Mouse (Mus musculus) MEL (cell line): Measurements from ENCODE around the gene Pnpo. TPM values are rescaled to one million over a fixed set of nuclear protein-coding genes. Genes with fewer than 3 reads are reported as not detected.

ENCODE experiments used
- DNase-seq: peaks from one replicate; pipeline ENCODE4 v3.0.0; 2011; ENCODE audit warnings: low read depth, low spot score
- H3K27ac ChIP-seq: 2 replicates; pipeline ENCODE4 v1.5.1; 2012; ENCODE audit warnings: low read depth, mild to moderate bottlenecking, control low read depth, low read length, moderate library complexity; ENCODE audit not compliant: control insufficient read depth
- H3K27me3 ChIP-seq, 2 experiments: fragments of 150-350 bp in 1 of 2; sonication (generic) in 1 of 2; 2 replicates each; pipeline ENCODE4 v1.6.1; 2012; ENCODE audit warnings: low read length in 2 of 2, mild to moderate bottlenecking in 2 of 2, improper control_type of control experiment in 1 of 2, moderate library complexity in 1 of 2; ENCODE audit not compliant: insufficient read depth in 2 of 2, control insufficient read depth in 1 of 2
- H3K36me3 ChIP-seq, 2 experiments: 2 replicates each; pipeline ENCODE4 v1.6.1; 2012 to 2014; ENCODE audit warnings: low read length in 2 of 2, improper control_type of control experiment in 1 of 2, inconsistent platforms in 1 of 2, mild to moderate bottlenecking in 1 of 2; ENCODE audit not compliant: insufficient read depth in 2 of 2, control insufficient read depth in 1 of 2
- H3K4me1 ChIP-seq, 2 experiments: fragments of 150-350 bp in 1 of 2; sonication (generic) in 1 of 2; 2 replicates each; pipeline ENCODE4 v1.6.1; 2012; ENCODE audit warnings: low read length in 2 of 2, improper control_type of control experiment in 1 of 2, mild to moderate bottlenecking in 1 of 2; ENCODE audit not compliant: insufficient read depth in 2 of 2, control insufficient read depth in 1 of 2
- H3K4me3 ChIP-seq, 2 experiments: fragments of 150-350 bp in 1 of 2; sonication (generic) in 1 of 2; 2 replicates each; pipeline ENCODE4 v1.5.1; 2012; ENCODE audit warnings: low read depth in 2 of 2, low read length in 2 of 2, mild to moderate bottlenecking in 2 of 2, moderate library complexity in 2 of 2, control low read depth in 1 of 2, improper control_type of control experiment in 1 of 2; ENCODE audit not compliant: control insufficient read depth in 1 of 2, insufficient read depth in 1 of 2
- H3K79me2 ChIP-seq: 2 replicates; pipeline ENCODE4 v1.6.1; 2012; ENCODE audit warnings: mild to moderate bottlenecking, low read length, moderate library complexity; ENCODE audit not compliant: control insufficient read depth, poor library complexity, insufficient read depth
- H3K9ac ChIP-seq: 2 replicates; pipeline ENCODE4 v1.6.1; 2012; ENCODE audit warnings: low read depth, mild to moderate bottlenecking, control low read depth, low read length, moderate library complexity; ENCODE audit not compliant: control insufficient read depth, poor library complexity, severe bottlenecking
- H3K9me3 ChIP-seq: fragments of 150-350 bp; sonication (generic); replicated peaks from 2 replicates; pipeline ENCODE4 v1.6.1; 2012; ENCODE audit warnings: mild to moderate bottlenecking, low read length, improper control_type of control experiment, moderate library complexity; ENCODE audit not compliant: insufficient read depth
- CTCF ChIP-seq, 3 experiments: IDR thresholded peaks in 2 of 3; conservative IDR thresholded peaks in 1 of 3; 2 replicates each; pipeline ENCODE4 v1.5.1; 2011 to 2012; ENCODE audit warnings: low read length in 3 of 3, low read depth in 2 of 3, mild to moderate bottlenecking in 2 of 3, improper control_type of control experiment in 1 of 3, inconsistent platforms in 1 of 3, mixed read lengths in 1 of 3, moderate library complexity in 1 of 3; ENCODE audit not compliant: control insufficient read depth in 1 of 3, insufficient read depth in 1 of 3, poor library complexity in 1 of 3, severe bottlenecking in 1 of 3
- E2F4 ChIP-seq: IDR thresholded peaks from 2 replicates; pipeline ENCODE4 v1.6.1; 2011; ENCODE audit warnings: low read depth, low read length, improper control_type of control experiment, borderline replicate concordance
- EP300 ChIP-seq, 2 experiments: IDR thresholded peaks; 2 replicates each; pipeline ENCODE4 v1.6.1; 2011; ENCODE audit warnings: improper control_type of control experiment in 2 of 2, low read length in 2 of 2, low read depth in 1 of 2, mild to moderate bottlenecking in 1 of 2
- ETS1 ChIP-seq: IDR thresholded peaks from 2 replicates; pipeline ENCODE4 v1.6.1; 2012; ENCODE audit warnings: low read depth, mild to moderate bottlenecking, inconsistent platforms, low read length, improper control_type of control experiment, moderate library complexity
- GATA1 ChIP-seq: IDR thresholded peaks from 2 replicates; pipeline ENCODE4 v1.6.1; 2011; ENCODE audit warnings: low read depth, low read length, improper control_type of control experiment
- KAT2A ChIP-seq: conservative IDR thresholded peaks from 2 replicates; pipeline ENCODE4 v1.6.1; 2012; ENCODE audit warnings: low read depth, low read length, improper control_type of control experiment, inconsistent platforms
- MAZ ChIP-seq: IDR thresholded peaks from 2 replicates; pipeline ENCODE4 v1.6.1; 2012; ENCODE audit warnings: low read depth, mild to moderate bottlenecking, inconsistent platforms, low read length, improper control_type of control experiment
- MYC ChIP-seq: IDR thresholded peaks from 2 replicates; pipeline ENCODE4 v1.6.1; 2011; ENCODE audit warnings: low read depth, mild to moderate bottlenecking, low read length, improper control_type of control experiment, moderate library complexity
- POLR2A ChIP-seq, 2 experiments: IDR thresholded peaks; 2 replicates each; pipeline ENCODE4 v1.6.1; 2011 to 2012; ENCODE audit warnings: low read length in 2 of 2, mild to moderate bottlenecking in 2 of 2, control low read depth in 1 of 2, improper control_type of control experiment in 1 of 2, low read depth in 1 of 2, moderate library complexity in 1 of 2; ENCODE audit not compliant: control insufficient read depth in 1 of 2, insufficient read depth in 1 of 2, poor library complexity in 1 of 2
- POLR2AphosphoS2 ChIP-seq: IDR thresholded peaks from 2 replicates; pipeline ENCODE4 v1.6.1; 2011; ENCODE audit warnings: low read length, improper control_type of control experiment
- RAD21 ChIP-seq: IDR thresholded peaks from 2 replicates; pipeline ENCODE4 v1.6.1; 2011; ENCODE audit warnings: mild to moderate bottlenecking, low read depth, low read length, improper control_type of control experiment
- TCF12 ChIP-seq: IDR thresholded peaks from 2 replicates; pipeline ENCODE4 v1.6.1; 2014; ENCODE audit warnings: low read depth, mild to moderate bottlenecking, inconsistent platforms, low read length, improper control_type of control experiment, moderate library complexity
- ZKSCAN1 ChIP-seq: IDR thresholded peaks from 2 replicates; pipeline ENCODE4 v1.6.1; 2012; ENCODE audit warnings: low read depth, mild to moderate bottlenecking, inconsistent platforms, low read length, improper control_type of control experiment, moderate library complexity
- polyA plus RNA-seq, 2 experiments: library from polyadenylated mRNA; stranded (reverse) in 1 of 2; unstranded in 1 of 2; fragments of >175 nt in 1 of 2; fragments of >200 nt in 1 of 2; gene quantifications; 2 replicates each; pipeline versions ENCODE4 v1.2.1 to v1.2.4; 2012; ENCODE audit warnings: low replicate concordance in 2 of 2, low read depth in 1 of 2; ENCODE audit not compliant: insufficient read length in 2 of 2, insufficient read depth in 1 of 2, missing spikeins in 1 of 2
- total RNA-seq: library from RNA; depleted of rRNA; stranded (reverse); fragments of 300-350 nt; gene quantifications from 2 replicates; pipeline ENCODE4 v1.2.3, GENCODE M21; 2012

Gene Pnpo
- total and polyA plus RNA-seq, 3 experiments: 38.8 to 55.7 TPM; not detected in 1

GRCm38 (mm10) chr11:96928088-96928487 lies 15.7 kb downstream of the Pnpo start, which contains the start of gene Prr15l:
TSS of gene Prr15l (plus strand) at chr11:96928104.
- H3K4me1 ChIP-seq: peaks cover 9 to 31% of the 10 kb centered on the region in 2 experiments

DNA sequence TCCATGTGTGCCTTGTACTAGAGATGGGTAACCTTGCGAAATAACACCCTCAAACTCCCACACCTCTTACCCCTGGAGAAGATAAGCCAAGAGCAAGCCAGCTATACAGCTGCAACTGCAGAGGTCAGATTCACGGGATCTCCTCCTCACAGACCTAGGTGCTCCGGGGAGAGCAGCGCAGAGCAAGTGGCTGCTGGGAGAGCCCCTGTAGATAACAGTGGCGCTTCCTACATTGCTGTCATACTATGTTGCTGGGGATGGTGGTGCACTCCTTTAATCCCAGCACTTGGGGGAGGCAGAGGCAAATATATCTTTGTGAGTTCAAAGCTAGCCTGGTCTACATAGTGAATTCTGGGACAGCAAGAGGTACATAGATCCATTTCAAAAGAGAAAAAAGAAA lies 17.2 kb downstream of the Pnpo start:
- no peaks in the 10 kb centered on the region for H3K27me3 ChIP-seq
- no peak overlapping the region; the same call in 1 of the 2 replicates for H3K27ac ChIP-seq
- no peaks in the 10 kb centered on the region for H3K79me2 ChIP-seq
- no peak overlapping the region for H3K4me3 ChIP-seq
- DNase-seq: peak; percentile 44
- no peak overlapping the region for H3K9ac ChIP-seq
- no peak for TF ChIP-seq POLR2A (IDR thresholded peaks at IDR 0.05; ENCODE audit: control insufficient read depth in 1 of 2, insufficient read depth in 1 of 2, low read depth in 1 of 2, low read length in 2 of 2, poor library complexity in 1 of 2)
- peak; percentile 29 for TF ChIP-seq RAD21
- TF ChIP-seq GATA1: 0 out of 2 replicates have a peak, but pooled peaks have one; percentile 24
- TF ChIP-seq CTCF (IDR thresholded peaks at IDR 0.05 in 2 of 3, conservative IDR thresholded peaks at IDR 0.05 in 1 of 3; ENCODE audit: control insufficient read depth in 1 of 3, insufficient read depth in 1 of 3, low read depth in 2 of 3, low read length in 3 of 3, poor library complexity in 1 of 3, severe bottlenecking in 1 of 3): peak in 1 of 3 experiments; percentile 33; a peak in 2 of 6 replicates
- TF ChIP-seq ZKSCAN1: peak; percentile 78
- TF ChIP-seq, all 39 proteins: peak for 4
- Histone ChIP-seq H3K36me3 (peaks cover 0 to 18% of the 10 kb centered on the region in 2 experiments; a peak in 2 of 4 replicates), H3K4me1 (peaks cover 9 to 31% of the 10 kb centered on the region in 2 experiments), H3K9me3 (no peaks in the 10 kb centered on the region)

More at GRCm38 (mm10) chr11:96928088-96928487, 15.7 kb downstream of the Pnpo start, which contains the start of gene Prr15l:
- peaks cover 0 to 18% of the 10 kb centered on the region in 2 experiments; a peak in 2 of 4 replicates for H3K36me3 ChIP-seq
- no peak within 1 kb of the TSS for H3K27ac ChIP-seq
- TF ChIP-seq MYC: no peak
- DNase-seq: no peak
- no peaks in the 10 kb centered on the region for H3K27me3 ChIP-seq
- no peaks in the 10 kb centered on the region for H3K9me3 ChIP-seq
- no peak within 1 kb of the TSS for H3K4me3 ChIP-seq
- H3K79me2 ChIP-seq: no peaks in the 10 kb centered on the region
- no peak within 1 kb of the TSS for H3K9ac ChIP-seq

GRCm38 (mm10) chr11:96925469-96926148 lies 18.2 kb downstream of the Pnpo start:
- no peaks in the 10 kb centered on the region for H3K79me2 ChIP-seq
- no peaks in the 10 kb centered on the region for H3K27me3 ChIP-seq
- peaks cover 9 to 31% of the 10 kb centered on the region in 2 experiments for H3K4me1 ChIP-seq
- H3K4me3 ChIP-seq: no peak overlapping the region
- no peaks in the 10 kb centered on the region for H3K9me3 ChIP-seq
- peak overlapping the region; percentile 8; the same call in 1 of the 2 replicates for H3K9ac ChIP-seq
- H3K27ac ChIP-seq: peak overlapping the region; percentile 36; the same call in 1 of the 2 replicates
- DNase-seq: peak; percentile 61
- H3K36me3 ChIP-seq: peaks cover 0 to 18% of the 10 kb centered on the region in 2 experiments; a peak in 2 of 4 replicates
- TF ChIP-seq ETS1: no peak
- TF ChIP-seq POLR2AphosphoS2: no peak
- TF ChIP-seq MAZ: no peak
- TF ChIP-seq EP300 (IDR thresholded peaks at IDR 0.05; ENCODE audit: low read depth in 1 of 2, low read length in 2 of 2): peak; percentile 52 to 63
- peak; percentile 34; the same call in 1 of the 2 replicates for TF ChIP-seq TCF12
- no peak for TF ChIP-seq E2F4
- TF ChIP-seq KAT2A: no peak
